Mouse (Mus musculus) left cerebral cortex, postnatal 10 days (tissue): ENCODE measurements around the gene Crbn. TPM values are rescaled to one million over a fixed set of nuclear protein-coding genes. Genes with fewer than 3 reads are reported as not detected.

Experiments
- total RNA-seq, 2 experiments: library from RNA; stranded (reverse); gene quantifications; 2 replicates each; pipeline ENCODE4 v1.2.3; 2021

Crbn gene
- total RNA-seq, 2 experiments from 2014 or later, result 73.9 to 81.1 TPM

Other genes with a start within 250 kb of the Crbn start
- not detected for gene Il5ra, start 51.0 kb downstream of the Crbn start, total RNA-seq
- 10 to 100 TPM; 57.8 to 64.2 TPM for gene Trnt1, start 31.0 kb downstream of the Crbn start, total RNA-seq